Mouse (Mus musculus) brain, embryonic 14.5 days (tissue): ENCODE measurements around the gene Prr18. TPM values are rescaled to one million over a fixed set of nuclear protein-coding genes. Genes with fewer than 3 reads are reported as not detected.
"Not testable (repeated sequence)": the region's sequence is repeated elsewhere in the genome, so short reads cannot be mapped to it uniquely, and the experiment has no call there.

Experiments used
- DNase-seq: peaks from one replicate; pipeline ENCODE4 v3.0.0-alpha.2; 2011; ENCODE audit warnings: low read depth
- CTCF ChIP-seq: fragments of 200-500 bp; IDR thresholded peaks from 2 replicates; pipeline ENCODE4 v1.5.1; 2012; ENCODE audit warnings: inconsistent platforms, mild to moderate bottlenecking, moderate library complexity, borderline replicate concordance; ENCODE audit not compliant: insufficient read depth, insufficient read length; ENCODE audit errors: extremely low read depth
- POLR2A ChIP-seq: fragments of 200-500 bp; IDR thresholded peaks from 2 replicates; pipeline ENCODE4 v1.6.1; 2012; ENCODE audit warnings: mild to moderate bottlenecking, inconsistent platforms, borderline replicate concordance; ENCODE audit not compliant: poor library complexity, insufficient read depth, insufficient read length, severe bottlenecking; ENCODE audit errors: extremely low read depth
- polyA plus RNA-seq: library from polyadenylated mRNA; depleted of rRNA; stranded (reverse); fragments of >200 nt; gene quantifications from 2 replicates; pipeline ENCODE4 v1.2.3, GENCODE M21; 2012; rRNA removed

Gene Prr18
- 21.3 and 29.3 TPM in 2 replicates for polyA plus RNA-seq

DNA sequence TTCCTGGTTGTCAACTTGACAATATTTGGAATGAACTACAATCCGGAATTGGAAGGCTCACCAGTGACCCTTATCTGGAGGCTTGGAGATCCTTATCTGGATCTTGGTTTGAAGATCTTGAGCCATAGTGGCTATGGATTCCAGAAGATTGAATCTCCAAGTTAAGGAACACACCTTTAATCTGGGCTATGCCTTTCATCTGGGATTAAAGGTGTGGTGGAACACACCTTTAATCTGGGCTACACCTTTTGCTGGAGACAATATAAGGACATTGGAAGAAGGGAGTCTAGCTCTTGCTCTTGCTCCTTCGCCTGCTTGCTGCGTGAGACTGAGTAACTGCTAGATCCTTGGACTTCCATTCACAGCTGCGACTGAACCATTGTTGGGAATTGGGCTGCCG, at the start of gene Prr18:
TSS of gene Prr18 (plus strand) at position 301 of the 400 bp plus-strand sequence.
- not testable (repeated sequence) for DNase-seq

DNA sequence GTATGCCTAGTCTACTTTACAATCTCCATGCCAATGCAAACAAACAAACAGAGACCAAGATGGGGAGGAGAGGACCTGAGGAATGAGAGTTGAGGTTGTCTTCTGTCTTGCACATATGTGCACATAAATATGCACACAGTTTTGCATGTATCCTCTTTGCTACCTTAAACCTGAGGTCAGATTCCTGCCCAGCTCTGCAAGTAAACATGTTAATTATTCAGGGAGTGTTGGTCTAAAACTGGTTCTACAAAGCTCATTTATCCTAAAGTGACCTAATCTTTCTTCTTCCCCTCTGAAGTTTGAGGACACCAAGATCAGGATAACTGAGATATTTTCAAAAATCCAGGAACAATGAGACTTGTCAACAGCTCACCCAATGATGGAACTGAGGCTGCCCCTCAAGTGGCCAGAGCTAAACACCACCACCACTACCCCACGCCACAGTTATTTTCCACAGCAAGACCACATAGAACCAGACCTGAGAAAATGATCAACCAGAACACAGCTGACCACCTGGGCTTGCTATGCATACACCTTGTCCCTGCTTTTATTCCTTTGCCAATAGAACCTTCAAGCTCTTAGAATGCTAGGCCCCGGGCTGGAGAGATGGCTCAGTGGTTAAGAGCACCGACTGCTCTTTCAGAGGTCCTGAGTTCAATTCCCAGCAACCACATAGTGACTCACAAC, 47.1 kb upstream of the Prr18 start:
- no peak for TF ChIP-seq CTCF
- TF ChIP-seq POLR2A, result no peak
- DNase-seq, result no peak

DNA sequence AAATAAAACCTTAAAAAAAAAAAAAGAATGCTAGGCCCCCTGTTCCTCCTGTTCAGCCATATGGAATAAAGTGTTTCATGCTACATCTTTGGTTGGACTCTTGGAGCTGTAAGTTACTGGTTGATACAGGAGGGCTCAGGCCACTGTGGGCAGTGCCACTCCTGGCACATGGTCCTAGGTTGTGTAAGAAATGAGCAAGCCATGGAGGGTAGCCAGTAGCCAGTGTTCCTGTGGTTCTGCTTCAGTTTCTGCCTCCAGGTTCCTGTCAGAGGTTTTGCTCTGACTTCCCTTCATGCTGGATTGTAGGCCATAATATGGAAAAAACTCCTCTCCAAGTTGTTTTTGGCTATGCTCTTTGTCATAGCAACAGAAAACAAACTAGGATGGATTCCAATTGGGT, 46.5 kb upstream of the Prr18 start:
- TF ChIP-seq CTCF (no peak), POLR2A (no peak)
- no peak for DNase-seq

DNA sequence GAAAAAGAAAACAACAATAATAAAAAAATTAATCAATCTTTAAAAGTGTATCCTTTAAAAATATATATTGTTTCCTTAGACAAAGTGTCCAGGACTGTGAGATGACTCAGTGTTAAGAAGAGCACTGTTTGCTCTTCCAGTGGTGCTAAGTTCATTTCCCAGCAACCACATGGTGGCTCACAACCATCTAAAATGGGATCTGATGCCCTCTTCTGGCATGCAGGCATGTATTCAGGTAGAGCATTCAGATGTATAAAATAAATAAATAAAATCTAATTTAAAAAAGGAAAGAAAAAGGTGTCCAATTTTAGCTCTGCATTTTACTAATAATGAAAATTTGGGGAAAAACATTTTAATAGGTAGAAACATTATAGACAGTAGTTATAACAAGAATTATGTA, 41.4 kb upstream of the Prr18 start:
- TF ChIP-seq CTCF (peak; percentile 6; the same call in 1 of the 2 replicates), POLR2A (no peak)
- DNase-seq, result no peak

DNA sequence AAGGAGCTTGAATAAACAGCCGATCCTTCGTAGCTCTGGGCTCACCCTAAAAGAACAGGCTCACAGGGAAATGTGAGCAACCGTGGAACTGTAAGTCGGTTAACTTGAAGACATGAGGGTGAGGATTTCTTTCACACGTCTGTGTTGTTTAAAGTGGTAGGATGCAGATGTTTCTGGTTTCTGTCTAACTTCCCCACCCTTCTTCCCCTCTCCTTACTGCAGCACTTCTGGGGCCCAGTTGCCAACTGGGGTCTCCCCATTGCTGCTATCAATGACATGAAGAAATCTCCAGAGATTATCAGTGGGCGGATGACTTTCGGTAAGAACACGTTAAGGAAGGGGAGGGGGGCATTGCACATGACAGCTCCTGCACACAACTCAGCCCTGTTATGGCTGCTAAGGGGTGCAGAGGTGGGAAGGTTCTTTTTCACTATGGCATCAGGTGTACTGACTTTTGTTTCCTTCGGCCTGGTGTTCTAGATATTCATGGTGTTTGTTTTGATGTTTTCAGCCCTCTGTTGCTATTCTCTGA, 40.9 kb upstream of the Prr18 start:
- no peak for DNase-seq
- TF ChIP-seq CTCF, result no peak
- TF ChIP-seq POLR2A, result no peak

DNA sequence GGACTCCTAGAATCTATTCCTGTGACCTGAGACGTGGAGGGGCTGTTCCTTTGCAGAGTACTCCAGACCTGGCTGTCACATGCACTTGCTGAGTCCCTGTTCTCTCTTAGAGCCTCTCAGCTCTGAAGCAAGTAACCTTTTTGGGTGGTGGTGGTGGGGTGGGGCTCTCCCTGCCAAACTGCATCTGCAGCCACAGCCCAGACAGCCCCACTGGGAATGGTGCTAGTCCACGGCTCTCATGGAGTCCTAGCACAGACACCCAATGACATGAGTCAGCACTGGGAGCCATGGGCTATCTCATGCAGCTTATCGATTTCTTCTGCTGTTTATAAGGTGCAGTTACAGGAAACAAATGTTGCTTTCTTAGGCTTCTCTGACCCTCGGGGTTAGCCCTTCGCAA, 39.5 kb upstream of the Prr18 start:
- DNase-seq, result no peak
- no peak for TF ChIP-seq POLR2A
- no peak for TF ChIP-seq CTCF

DNA sequence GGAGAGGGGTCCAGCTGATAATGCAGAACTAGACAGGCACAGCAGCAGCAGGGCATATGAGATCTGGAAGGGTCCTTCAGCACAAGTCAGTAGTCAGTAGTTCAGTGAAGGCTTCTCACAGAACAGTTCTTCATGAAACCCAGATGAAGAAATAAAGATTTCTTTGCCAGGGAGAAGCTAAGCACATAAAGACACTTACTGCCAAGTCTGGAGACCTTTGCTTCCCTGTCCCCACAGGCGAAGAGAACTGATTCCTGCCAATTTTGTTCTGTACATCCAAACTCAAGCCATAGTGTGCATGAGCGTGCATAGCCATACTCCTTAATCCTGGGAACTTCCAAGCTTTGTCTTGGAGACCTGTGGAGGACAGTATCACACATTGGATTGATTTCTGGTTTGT, 39.0 kb upstream of the Prr18 start:
- TF ChIP-seq POLR2A (no peak), CTCF (no peak)
- no peak for DNase-seq

DNA sequence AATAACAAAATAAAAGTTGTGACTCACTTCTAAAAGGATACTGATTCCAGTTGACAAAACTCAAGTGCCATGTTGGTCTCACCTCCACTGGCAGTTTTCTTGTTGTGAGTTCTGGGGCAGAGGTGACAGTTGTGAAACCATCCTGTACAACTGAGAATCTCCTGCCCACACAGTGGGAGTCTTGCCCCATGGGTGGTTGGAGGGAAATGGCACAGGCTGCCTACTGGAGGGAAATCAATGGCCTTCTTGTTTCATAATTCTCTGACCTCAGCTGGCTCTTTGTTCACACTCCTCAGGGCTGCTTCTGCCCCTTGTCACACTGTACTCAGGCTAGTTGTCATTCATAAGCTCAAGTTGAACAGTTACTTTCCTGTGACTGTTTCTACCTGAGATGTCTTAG, 37.7 kb upstream of the Prr18 start:
- TF ChIP-seq CTCF (no peak), POLR2A (no peak)
- no peak for DNase-seq

DNA sequence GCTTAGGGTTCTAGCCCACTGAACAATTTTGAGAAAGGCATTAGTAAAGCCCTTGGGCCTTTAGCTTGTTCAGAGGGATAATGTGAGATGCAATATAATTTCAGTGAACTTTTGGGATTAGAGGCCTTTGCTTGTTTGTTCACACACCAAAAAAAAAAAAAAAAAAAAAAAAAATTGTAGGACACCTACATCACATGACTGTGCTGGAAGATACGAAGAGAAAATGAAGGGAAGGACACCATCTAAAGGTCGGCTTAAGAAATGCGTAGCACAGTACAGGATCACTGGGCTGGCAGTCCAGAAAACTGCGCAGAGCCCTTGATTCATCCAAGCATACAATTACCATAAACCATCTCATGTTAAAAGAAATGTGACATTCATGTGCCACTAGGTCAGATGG, 35.7 kb upstream of the Prr18 start:
- no peak for TF ChIP-seq CTCF
- no peak for TF ChIP-seq POLR2A
- no peak for DNase-seq

DNA sequence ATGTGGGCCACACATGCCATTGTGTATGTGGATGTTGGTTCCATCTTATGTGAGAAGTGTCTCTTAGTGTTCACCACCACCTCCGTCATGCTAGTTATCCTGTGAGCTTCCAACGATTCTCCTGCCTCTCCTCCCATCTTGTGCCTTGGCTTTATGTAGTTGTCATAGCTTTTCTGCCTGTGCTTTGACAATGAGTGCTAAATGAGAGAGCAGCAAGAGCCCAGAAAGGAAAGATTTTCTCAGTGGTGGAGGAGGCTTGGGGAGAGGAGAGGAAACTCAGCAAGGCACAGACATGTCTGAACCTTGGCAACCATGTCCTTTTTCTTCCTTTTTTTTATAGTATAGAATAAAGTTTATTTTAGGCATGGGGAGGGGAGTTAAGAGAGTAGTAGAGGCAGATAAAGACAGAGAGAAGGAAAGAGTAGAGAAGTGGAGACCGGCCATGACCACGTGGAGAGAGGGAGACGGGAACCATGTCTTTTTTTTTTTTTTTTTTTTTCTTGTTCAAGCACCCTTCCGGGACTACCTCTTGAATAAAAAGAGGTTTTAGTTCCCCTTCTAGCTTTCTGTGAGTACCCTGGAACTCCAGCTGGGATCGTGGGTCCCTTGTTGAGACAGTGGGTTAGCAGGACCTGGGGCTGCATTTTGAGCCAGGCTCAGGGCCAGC, 34.4 kb upstream of the Prr18 start:
- TF ChIP-seq POLR2A (no peak), CTCF (no peak)
- DNase-seq, result no peak

DNA sequence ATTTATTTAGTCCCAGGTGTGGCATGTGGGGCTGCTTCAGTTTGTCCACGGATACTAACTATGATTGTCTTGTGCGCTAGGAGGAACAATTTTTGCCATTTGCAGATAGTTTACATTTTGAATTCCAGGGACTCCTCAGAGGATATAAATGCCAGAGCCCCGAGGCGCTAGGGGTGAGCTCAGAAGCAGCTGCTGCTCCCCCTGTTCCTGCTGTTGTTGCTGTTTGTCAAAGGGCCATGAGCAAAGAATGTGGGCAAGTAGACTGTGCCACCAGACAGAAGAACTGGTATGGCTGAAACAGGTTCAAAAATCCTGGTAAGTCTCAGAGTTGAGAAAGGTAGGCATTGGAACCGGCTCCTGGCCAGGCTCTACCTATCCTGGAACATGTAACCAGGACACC, 33.6 kb upstream of the Prr18 start:
- TF ChIP-seq POLR2A (no peak), CTCF (no peak)
- no peak for DNase-seq

DNA sequence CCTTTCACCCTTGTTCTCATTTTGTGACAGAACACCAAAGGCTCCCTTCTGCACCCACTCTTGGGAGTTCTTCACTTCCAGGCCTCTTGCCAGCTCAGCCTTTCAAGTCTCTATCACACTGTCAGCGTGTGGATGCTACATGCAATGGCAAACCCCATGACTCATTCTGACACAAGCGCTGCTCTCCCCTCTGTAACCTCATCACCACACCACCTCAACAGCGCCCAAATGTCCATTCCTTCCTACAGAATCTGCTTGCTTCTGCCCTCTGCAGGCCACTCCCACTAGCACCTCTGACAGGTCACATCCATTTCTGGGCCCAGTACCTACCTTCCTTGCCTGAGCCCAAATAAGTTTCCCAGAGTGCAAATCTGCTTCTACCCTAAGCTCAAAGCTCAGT, 31.5 kb upstream of the Prr18 start:
- TF ChIP-seq POLR2A (no peak), CTCF (peak; percentile 22; the same call in 1 of the 2 replicates)
- DNase-seq, result no peak

DNA sequence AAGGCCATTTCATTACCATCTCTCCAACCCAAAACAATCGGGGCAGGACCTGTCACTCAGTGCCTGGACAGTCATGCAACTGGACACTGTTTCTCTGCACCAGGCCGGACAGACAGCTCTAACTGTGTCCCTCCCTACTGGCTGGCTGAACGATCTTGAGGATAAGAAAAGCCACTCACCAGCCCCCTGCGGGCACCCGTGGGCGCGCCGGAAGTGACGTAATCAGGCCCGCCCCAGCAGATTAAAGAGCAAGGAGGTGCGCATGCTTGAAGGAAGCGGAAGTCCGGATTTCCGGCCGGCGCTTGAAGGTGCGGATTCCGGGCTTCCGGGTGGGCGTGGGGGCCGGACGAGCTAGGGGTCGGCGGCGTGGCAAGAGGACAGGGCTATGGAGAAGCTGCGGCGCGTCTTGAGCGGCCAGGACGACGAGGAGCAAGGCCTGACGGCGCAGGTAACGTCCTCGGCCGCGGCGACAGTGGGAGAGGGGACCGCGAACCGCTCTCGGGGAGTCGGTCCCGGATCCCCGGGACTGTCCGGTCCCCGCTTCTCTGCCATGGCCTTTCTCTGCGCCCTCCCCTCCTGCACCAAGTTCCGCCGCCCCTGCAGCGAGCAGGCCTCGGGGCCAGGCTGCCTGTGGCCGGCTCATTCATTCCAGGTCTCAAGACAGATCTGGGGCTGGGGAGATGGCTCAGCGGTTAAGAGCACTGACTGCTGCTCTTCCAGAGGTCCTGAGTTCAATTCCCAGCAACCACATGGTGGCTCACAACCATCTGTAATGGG, 26.2 kb upstream of the Prr18 start, which contains the start of gene Sft2d1:
TSS of gene Sft2d1 (plus strand) at position 265 of the 777 bp plus-strand sequence.
- TF ChIP-seq POLR2A, result peak; percentile 30; the same call in 1 of the 2 replicates
- TF ChIP-seq CTCF, result no peak
- peak; percentile 99 for DNase-seq
